Mouse (Mus musculus): ENCODE results near the gene Gm9817.

The Gm9817 gene

GRCm38 (mm10) chr13:45089846-45090245 lies 11.4 kb downstream of the Gm9817 start:
- DNase-seq (ENCODE audit: low read depth, low spot score), result no peak

- DNase-seq (ENCODE audit: low read depth, low spot score), result no peak
These were observed 14.3 kb downstream of the Gm9817 start for GRCm38 (mm10) chr13:45092816-45093215.

GRCm38 (mm10) chr13:45095028-45095427 lies 16.5 kb downstream of the Gm9817 start:
- DNase-seq (ENCODE audit: low read depth, low spot score), result no peak

- DNase-seq (ENCODE audit: low read depth, low spot score), result no peak
These were observed 21.2 kb downstream of the Gm9817 start for GRCm38 (mm10) chr13:45099582-45100229.

- no peak for DNase-seq (ENCODE audit: low read depth, low spot score)
These were observed 28.0 kb downstream of the Gm9817 start for GRCm38 (mm10) chr13:45106480-45106879.

GRCm38 (mm10) chr13:45108851-45109390 lies 30.4 kb downstream of the Gm9817 start:
- no peak for DNase-seq (ENCODE audit: low read depth, low spot score)

GRCm38 (mm10) chr13:45118375-45118774 lies 39.9 kb downstream of the Gm9817 start:
- no peak for DNase-seq (ENCODE audit: low read depth, low spot score)

- no peak for DNase-seq (ENCODE audit: low read depth, low spot score)
These were observed 40.3 kb downstream of the Gm9817 start for GRCm38 (mm10) chr13:45118822-45119221.

Data from embryo, embryonic 11.5 days (tissue).